Mouse (Mus musculus): ENCODE measurements around the gene Slc5a11. TPM values are rescaled to one million over a fixed set of nuclear protein-coding genes. Genes with fewer than 3 reads are reported as not detected.
A peak's percentile ranks its signal among the peaks of the same experiment; 100 is the strongest.

Gene Slc5a11
- total and polyA plus RNA-seq, 2 experiments from 2014 or later, result 0.17 to 0.29 TPM

DNA sequence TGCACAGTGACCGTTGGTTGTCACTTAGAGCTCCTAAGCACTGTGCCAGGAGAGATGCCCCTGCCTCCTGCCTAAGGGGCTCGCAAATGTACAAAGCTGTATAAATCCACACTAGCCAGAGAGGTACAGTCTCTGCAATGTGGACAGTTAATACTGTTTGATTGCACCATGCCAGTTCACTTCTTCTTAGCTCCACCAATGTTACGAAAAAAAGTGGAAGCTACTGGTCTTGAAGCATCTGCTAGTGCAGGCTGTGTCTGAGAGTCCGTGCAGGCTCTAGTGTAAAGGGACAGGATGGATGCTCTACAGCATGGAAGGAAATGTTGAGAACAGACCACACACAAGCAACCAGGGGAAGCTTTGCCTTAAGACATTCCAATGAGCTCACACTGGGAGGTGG is 62.0 kb downstream of the Slc5a11 start:
- Histone ChIP-seq H3K9ac (no peak overlapping the region), H3K36me3 (ENCODE audit: insufficient read depth) (0 out of 2 replicates have a peak, but pooled peaks cover 7% of the 10 kb centered on the region), H3K27me3 (ENCODE audit: insufficient read depth, low read length) (no peaks in the 10 kb centered on the region), H3K4me1 (ENCODE audit: insufficient read depth) (no peaks in the 10 kb centered on the region), H3K9me3 (ENCODE audit: low read length) (no peaks in the 10 kb centered on the region), H3K27ac (ENCODE audit: low read depth, low read length) (no peak overlapping the region), H3K4me3 (ENCODE audit: low read depth, low read length) (no peak overlapping the region), H3K4me2 (ENCODE audit: low read depth) (no peak overlapping the region)
- no peak for TF ChIP-seq CTCF (IDR thresholded peaks at IDR 0.05; ENCODE audit: low read depth)
- DNase-seq (no peak), ATAC-seq (no peak)
- WGBS, result 88% methylated on average over 4 of the region's 4 CpGs

- Histone ChIP-seq H3K4me3 (ENCODE audit: low read depth, low read length) (no peak overlapping the region), H3K4me1 (ENCODE audit: insufficient read depth) (no peaks in the 10 kb centered on the region), H3K9ac (no peak overlapping the region), H3K36me3 (ENCODE audit: insufficient read depth) (peaks cover 7% of the 10 kb centered on the region; the same call in 1 of the 2 replicates), H3K27me3 (ENCODE audit: insufficient read depth, low read length) (no peaks in the 10 kb centered on the region), H3K9me3 (ENCODE audit: low read length) (no peaks in the 10 kb centered on the region), H3K27ac (ENCODE audit: low read depth, low read length) (no peak overlapping the region), H3K4me2 (ENCODE audit: low read depth) (no peak overlapping the region)
- ATAC-seq, result no peak
- TF ChIP-seq CTCF (IDR thresholded peaks at IDR 0.05; ENCODE audit: low read depth), result no peak
- DNase-seq, result no peak
- WGBS, result 77% methylated on average over 4 of the region's 4 CpGs
Measured at GRCm38 (mm10) chr7:123279797-123280196, 65.2 kb downstream of the Slc5a11 start.

GRCm38 (mm10) chr7:123283826-123284225 is 69.2 kb downstream of the Slc5a11 start:
- no peak for ATAC-seq

DNA sequence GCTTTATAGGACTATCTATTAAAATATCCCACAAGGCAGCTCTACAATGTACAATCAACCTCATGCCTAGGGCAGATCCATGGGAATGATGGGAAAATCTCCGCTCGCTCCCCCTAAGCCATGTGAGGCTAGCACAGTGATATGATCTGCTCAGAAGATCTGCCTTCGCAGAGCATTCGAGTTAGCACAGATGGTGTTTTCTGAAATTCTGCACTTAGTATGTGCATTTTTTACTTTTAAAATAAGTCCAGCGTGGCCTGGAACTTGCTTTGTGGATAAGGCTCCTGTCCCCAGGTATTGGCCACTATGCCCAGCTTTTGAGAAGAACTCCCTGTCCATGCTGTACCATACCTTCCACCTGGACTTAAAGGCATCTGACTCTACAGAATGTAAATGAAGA is 71.3 kb downstream of the Slc5a11 start:
- WGBS, result 72% methylated on average over 5 of the region's 5 CpGs

More at GRCm38 (mm10) chr7:123283826-123284225, 69.2 kb downstream of the Slc5a11 start:
- TF ChIP-seq CTCF (IDR thresholded peaks at IDR 0.05; ENCODE audit: low read depth), result no peak
- Histone ChIP-seq H3K4me3 (ENCODE audit: low read depth, low read length) (no peak overlapping the region), H3K27ac (ENCODE audit: low read depth, low read length) (no peak overlapping the region), H3K36me3 (ENCODE audit: insufficient read depth) (peaks cover 13% of the 10 kb centered on the region; the same call in 1 of the 2 replicates), H3K9me3 (ENCODE audit: low read length) (no peaks in the 10 kb centered on the region), H3K9ac (no peak overlapping the region), H3K4me1 (ENCODE audit: insufficient read depth) (no peaks in the 10 kb centered on the region), H3K4me2 (ENCODE audit: low read depth) (no peak overlapping the region), H3K27me3 (ENCODE audit: insufficient read depth, low read length) (no peaks in the 10 kb centered on the region)
- WGBS, result 40% methylated on average over 4 of the region's 4 CpGs
- DNase-seq, result peak; percentile 41

DNA sequence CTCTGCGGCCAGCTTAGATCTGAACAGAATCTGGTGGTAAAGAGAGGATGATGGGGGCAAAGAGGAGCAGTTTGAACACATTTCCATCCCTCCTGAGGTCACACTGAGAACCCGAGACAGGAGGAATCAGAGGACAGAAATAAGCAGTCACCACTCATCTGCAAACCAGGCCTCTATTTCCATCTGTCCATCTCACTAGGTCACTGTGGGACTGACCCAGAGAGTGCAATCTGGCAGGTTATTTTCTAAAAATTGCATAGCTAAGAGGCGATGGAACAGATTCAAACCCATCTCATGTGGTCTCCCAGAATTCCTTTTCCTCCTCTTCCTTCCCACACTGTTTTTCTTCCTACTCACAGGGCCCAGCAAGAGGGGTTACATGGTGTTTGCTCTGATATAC is 73.3 kb downstream of the Slc5a11 start:
- TF ChIP-seq CTCF (IDR thresholded peaks at IDR 0.05; ENCODE audit: low read depth), result no peak
- H3K9me3 ChIP-seq (ENCODE audit: low read length), result no peaks in the 10 kb centered on the region
- ATAC-seq (no peak), DNase-seq (no peak)
- no peaks in the 10 kb centered on the region for H3K27me3 ChIP-seq (ENCODE audit: insufficient read depth, low read length)
- H3K9ac ChIP-seq, result no peak overlapping the region
- H3K4me2 ChIP-seq (ENCODE audit: low read depth), result no peak overlapping the region
- no peaks in the 10 kb centered on the region for H3K4me1 ChIP-seq (ENCODE audit: insufficient read depth)
- H3K27ac ChIP-seq (ENCODE audit: low read depth, low read length), result no peak overlapping the region
- H3K4me3 ChIP-seq (ENCODE audit: low read depth, low read length), result no peak overlapping the region
- WGBS, result 92% methylated on average over 3 of the region's 3 CpGs
- peaks cover 28% of the 10 kb centered on the region for H3K36me3 ChIP-seq (ENCODE audit: insufficient read depth)

More for the DNA sequence above, 71.3 kb downstream of the Slc5a11 start:
- Histone ChIP-seq H3K4me1 (ENCODE audit: insufficient read depth) (no peaks in the 10 kb centered on the region), H3K36me3 (ENCODE audit: insufficient read depth) (peaks cover 17% of the 10 kb centered on the region), H3K9ac (no peak overlapping the region), H3K9me3 (ENCODE audit: low read length) (no peaks in the 10 kb centered on the region), H3K4me3 (ENCODE audit: low read depth, low read length) (no peak overlapping the region), H3K27ac (ENCODE audit: low read depth, low read length) (peak overlapping the region; percentile 40; the same call in 1 of the 2 replicates), H3K27me3 (ENCODE audit: insufficient read depth, low read length) (no peaks in the 10 kb centered on the region), H3K4me2 (ENCODE audit: low read depth) (no peak overlapping the region)
- ATAC-seq (no peak), DNase-seq (peak; percentile 24)
- no peak for TF ChIP-seq CTCF (IDR thresholded peaks at IDR 0.05; ENCODE audit: low read depth)

DNA sequence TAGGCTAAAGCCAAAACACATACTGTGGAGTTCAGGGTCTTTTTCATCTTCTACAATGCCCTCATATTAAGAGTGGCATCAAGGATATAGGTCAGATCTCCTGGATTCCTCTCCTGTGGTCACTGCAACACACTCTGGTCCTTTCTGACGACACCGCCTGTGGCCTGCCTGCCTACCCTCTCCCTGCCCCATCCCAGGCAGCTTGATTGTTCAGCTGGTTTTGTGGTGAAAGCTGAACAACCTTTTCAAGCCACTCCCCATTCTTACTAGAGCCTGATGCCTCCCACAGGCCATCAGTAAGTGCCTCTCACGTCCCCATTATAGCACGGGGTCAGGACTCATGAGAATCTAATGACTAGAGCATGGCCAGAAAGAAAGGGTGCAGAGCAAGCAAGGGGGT is 74.6 kb downstream of the Slc5a11 start:
- no peak overlapping the region for H3K4me3 ChIP-seq (ENCODE audit: low read depth, low read length)
- WGBS, result 86% methylated on average over 4 of the region's 4 CpGs
- H3K4me1 ChIP-seq (ENCODE audit: insufficient read depth), result no peaks in the 10 kb centered on the region
- H3K27me3 ChIP-seq (ENCODE audit: insufficient read depth, low read length), result no peaks in the 10 kb centered on the region
- ATAC-seq, result no peak
- no peak overlapping the region for H3K9ac ChIP-seq
- H3K36me3 ChIP-seq (ENCODE audit: insufficient read depth), result peaks cover 39% of the 10 kb centered on the region
- H3K27ac ChIP-seq (ENCODE audit: low read depth, low read length), result no peak overlapping the region
- no peak for DNase-seq
- no peak for TF ChIP-seq CTCF (IDR thresholded peaks at IDR 0.05; ENCODE audit: low read depth)
- H3K9me3 ChIP-seq (ENCODE audit: low read length), result no peaks in the 10 kb centered on the region
- no peak overlapping the region for H3K4me2 ChIP-seq (ENCODE audit: low read depth)

GRCm38 (mm10) chr7:123291942-123292341 is 77.4 kb downstream of the Slc5a11 start:
- H3K4me2 ChIP-seq (ENCODE audit: low read depth), result no peak overlapping the region
- H3K4me1 ChIP-seq (ENCODE audit: insufficient read depth), result no peaks in the 10 kb centered on the region
- H3K9me3 ChIP-seq (ENCODE audit: low read length), result no peaks in the 10 kb centered on the region
- WGBS, result 94% methylated on average over 8 of the region's 8 CpGs
- H3K27me3 ChIP-seq (ENCODE audit: insufficient read depth, low read length), result no peaks in the 10 kb centered on the region
- TF ChIP-seq CTCF (IDR thresholded peaks at IDR 0.05; ENCODE audit: low read depth), result no peak
- DNase-seq, result no peak
- no peak overlapping the region for H3K9ac ChIP-seq
- H3K4me3 ChIP-seq (ENCODE audit: low read depth, low read length), result no peak overlapping the region
- H3K36me3 ChIP-seq (ENCODE audit: insufficient read depth), result peaks cover 54% of the 10 kb centered on the region
- ATAC-seq, result no peak
- no peak overlapping the region for H3K27ac ChIP-seq (ENCODE audit: low read depth, low read length)
